Mouse (Mus musculus): ENCODE measurements around the gene Gdf5.

DNA sequence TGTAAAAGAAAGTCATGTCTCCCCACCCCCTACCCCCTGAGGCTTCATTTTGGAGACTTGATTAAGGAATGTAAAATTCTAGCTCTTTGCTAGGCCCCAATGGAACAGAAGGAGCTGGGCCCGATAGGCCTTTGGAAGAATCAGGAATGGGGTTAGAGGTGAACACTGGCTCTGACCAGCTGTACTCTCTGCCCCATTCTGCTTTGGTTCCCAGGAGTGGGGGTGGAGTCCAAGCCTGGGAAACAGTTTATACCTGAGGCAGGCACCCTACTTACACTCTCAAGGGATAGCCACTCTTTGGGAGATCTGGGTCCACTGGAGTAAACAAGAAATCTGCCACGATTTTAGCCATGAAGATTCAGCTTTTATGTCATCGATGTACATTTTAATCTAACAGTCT is 4.5 kb downstream of the Gdf5 start, which contains the start of gene Gm15557:
- TF ChIP-seq POLR2A (IDR thresholded peaks at IDR 0.05; ENCODE audit: extremely low read depth, insufficient read depth, low read length) (no peak), CTCF (IDR thresholded peaks at IDR 0.05; ENCODE audit: extremely low read depth, insufficient read depth, low read length) (no peak)

Measured in cortical plate, adult 2 months (tissue).